Mouse (Mus musculus) kidney, postnatal 25 days (tissue): ENCODE results near the gene Commd8.
"Not testable (repeated sequence)": the region's sequence is repeated elsewhere in the genome, so short reads cannot be mapped to it uniquely, and the experiment has no call there.

Source experiments
- DNase-seq, 2 experiments: peaks; one replicate each; pipeline ENCODE4 v3.0.0; 2021; ENCODE audit warnings: mixed read lengths in 2 of 2

The Commd8 gene

DNA sequence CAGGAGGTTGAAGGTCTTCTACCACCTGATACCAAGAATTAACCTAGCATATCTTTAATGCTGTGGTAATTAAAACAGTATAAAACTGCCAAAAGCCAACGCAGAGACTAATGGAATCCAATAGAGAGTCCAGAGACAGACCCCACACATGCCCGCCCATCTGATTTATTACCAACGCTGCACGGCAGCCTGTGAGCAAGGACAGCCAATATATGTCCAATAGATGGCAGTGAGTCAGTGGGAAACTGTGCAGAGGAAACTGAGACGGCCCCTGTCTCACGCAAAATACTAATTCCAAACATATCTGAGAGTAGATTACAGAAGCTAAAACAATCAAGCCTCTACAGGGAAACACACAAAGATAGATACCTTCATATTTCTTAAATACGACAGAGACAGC is 3.6 kb downstream of the Commd8 start:
- no peak for DNase-seq

- DNase-seq: no peak
Observed at GRCm38 (mm10) chr5:72162855-72163254, 5.1 kb downstream of the Commd8 start.

DNA sequence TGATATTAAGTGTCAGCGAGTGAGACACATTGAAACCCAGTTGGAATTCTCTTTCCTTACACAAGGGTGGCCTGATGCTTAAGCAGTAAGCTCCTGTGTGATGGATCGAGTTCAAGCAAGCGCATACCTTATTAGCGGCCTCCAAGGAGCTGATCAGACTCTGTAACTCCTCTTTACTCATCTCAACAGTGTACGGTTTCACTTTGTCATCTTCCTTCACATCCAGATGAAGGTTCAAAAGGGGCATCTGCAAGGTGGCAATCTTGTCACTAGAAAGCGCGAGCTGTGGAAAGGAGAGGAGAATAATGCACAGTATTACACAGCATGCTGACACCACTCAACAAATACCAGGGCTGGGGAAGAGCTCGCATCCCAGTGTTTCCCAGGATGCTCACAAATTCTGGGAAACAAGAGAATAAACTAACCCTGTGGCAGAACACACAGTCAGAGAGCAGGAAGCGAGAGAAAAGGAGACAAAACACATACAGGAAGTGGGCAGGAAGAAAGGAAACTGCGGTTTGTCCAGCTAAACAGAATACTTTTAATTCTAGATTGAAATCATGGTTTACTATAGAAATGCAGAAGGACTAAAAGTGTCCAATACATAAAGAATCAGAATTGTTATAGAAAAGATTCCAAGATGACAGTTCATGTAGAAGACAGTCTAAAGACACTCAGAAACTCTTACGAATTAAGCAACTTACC is 7.1 kb downstream of the Commd8 start:
- DNase-seq: no peak

- DNase-seq: no peak
Observed at GRCm38 (mm10) chr5:72159537-72159936, 8.5 kb downstream of the Commd8 start.

DNA sequence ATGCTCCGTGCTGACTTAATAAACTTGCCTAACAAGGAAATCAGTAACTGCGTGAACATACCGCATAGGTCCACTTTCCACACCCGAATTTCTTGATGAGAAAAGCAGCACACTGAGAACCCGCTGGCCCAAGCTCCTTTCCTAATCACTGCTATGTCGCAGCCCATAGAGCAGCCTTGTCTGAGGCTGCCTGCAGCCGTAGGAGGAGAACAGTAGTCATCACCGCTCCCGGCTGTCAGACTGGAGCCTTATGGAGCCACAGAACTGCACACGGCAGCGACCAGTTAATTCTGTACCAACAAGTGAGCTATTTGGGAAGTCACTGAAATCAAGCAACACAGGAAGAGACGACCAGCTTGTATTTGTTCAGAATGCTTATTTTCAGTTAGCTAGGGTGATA is 9.3 kb downstream of the Commd8 start:
- DNase-seq: no peak

- DNase-seq: no peak
Observed at GRCm38 (mm10) chr5:72156598-72156997, 11.4 kb downstream of the Commd8 start.

DNA sequence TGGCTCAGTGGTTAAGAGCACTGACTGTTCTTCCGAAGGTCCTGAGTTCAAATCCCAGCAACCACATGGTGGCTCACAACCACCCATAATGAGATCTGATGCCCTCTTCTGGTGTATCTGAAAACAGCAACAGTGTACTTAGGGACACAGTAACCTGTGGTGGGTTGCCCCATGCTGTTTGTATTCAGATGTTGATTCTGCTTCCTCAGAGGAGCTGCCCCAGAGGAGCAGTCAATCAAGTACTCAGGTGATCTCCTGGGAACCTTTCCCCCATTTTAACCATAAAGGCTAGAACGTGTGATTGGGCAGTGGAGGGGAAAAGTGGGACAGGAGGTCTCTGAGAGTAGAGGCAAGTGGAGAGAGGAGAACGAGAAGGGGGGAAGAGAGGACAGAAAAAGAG is 12.3 kb downstream of the Commd8 start:
- DNase-seq: not testable (repeated sequence)

DNA sequence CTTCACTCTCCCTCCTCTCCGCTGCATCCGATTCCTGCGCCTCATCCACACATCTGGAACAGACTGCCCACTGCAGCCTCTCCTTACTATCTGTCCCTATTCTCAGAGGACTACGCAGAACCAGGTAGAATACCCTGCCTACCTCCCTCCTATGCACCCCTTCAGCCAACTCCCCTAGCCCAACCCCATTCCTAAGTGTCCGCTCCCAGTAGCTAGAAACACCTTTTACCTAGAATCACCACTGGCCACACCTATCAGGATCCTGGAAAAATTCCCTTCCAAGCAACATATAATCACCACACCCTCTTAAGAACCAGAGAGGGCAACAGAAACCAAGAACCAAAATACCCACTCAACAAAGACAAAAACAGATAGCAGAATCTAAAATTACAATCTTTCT is 17.1 kb downstream of the Commd8 start:
- no peak for DNase-seq

DNA sequence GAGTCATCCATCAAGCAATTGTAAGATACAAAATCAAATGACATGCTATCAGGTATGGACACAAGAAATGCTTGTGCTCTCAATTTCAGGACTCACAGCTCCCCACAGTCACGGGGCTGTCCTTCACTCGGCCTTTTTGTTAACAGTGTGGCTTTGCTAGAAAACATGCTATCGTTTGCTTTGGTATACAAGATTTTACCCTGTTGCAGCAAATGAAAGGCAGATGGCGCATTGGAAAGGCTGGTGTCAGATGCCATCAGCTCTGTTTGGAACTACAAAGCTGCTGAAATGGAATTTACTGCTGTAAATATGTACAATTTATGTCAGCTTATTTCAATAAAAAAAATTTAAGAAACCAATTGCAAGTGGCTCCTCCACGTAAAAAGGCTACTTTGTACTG is 19.3 kb downstream of the Commd8 start:
- DNase-seq: no peak

DNA sequence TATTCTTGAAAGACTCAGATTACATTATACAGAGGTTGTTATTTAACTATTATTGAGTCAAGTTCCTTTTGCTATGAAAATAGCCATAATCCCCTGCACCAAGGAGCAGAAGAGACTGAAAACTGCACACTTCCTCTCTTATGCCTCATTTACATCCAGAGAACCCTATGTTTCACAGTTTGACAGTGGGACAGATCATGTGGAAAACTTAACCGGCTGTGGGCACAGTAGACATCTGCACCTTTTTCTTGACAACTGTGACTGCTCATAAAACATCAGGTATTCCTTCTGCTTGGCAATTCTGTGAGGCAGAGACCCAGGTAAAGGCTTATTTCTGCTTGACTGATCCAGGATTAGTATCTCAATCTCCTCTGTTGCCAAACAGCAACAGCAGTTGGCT is 28.4 kb downstream of the Commd8 start:
- no peak for DNase-seq

- no peak for DNase-seq
Observed at GRCm38 (mm10) chr5:72138256-72138655, 29.7 kb downstream of the Commd8 start.

DNA sequence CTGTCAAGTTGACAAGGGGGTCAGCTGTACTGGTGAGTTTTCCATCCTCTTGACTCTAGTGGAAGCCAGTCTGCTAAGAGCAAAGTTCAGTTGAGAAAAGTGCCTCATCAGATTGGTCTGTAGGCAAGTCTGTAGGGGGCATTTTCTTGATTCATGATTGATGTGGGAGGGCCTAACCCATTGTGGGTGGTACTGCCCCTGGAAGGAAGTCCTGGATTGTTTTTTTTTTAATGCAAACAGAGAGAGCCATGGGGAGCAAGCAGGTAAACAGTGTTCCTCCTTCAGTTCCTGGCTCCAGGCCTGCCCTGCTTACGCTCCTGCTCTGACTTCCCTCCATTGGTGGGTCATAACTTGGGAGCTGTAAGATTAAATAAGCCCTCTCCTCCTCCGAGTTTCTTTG is 34.1 kb downstream of the Commd8 start:
- no peak for DNase-seq

GRCm38 (mm10) chr5:72126681-72127080 is 41.3 kb downstream of the Commd8 start:
- no peak for DNase-seq

GRCm38 (mm10) chr5:72122414-72123037 is 45.5 kb downstream of the Commd8 start:
- no peak for DNase-seq
